Mouse (Mus musculus) C2C12 (cell line): ENCODE measurements around the gene A930004D18Rik.

Experiments
- CEBPB ChIP-seq: IDR thresholded peaks from one replicate; pipeline ENCODE4 v1.6.1; 2011; ENCODE audit warnings: low read depth, mild to moderate bottlenecking, control low read depth, moderate library complexity
- CTCF ChIP-seq: IDR thresholded peaks from one replicate; pipeline ENCODE4 v1.5.1; 2011; ENCODE audit not compliant: control insufficient read depth, insufficient read depth, insufficient read length
- MAX ChIP-seq: IDR thresholded peaks from one replicate; pipeline ENCODE4 v1.6.1; 2011; ENCODE audit warnings: mild to moderate bottlenecking, control low read depth
- MYOD1 ChIP-seq: IDR thresholded peaks from one replicate; pipeline ENCODE4 v1.6.1; 2011; ENCODE audit warnings: low read depth; ENCODE audit not compliant: control insufficient read depth, insufficient read length
- MYOG ChIP-seq: IDR thresholded peaks from one replicate; pipeline ENCODE4 v1.6.1; 2011; ENCODE audit not compliant: control insufficient read depth, insufficient read length; ENCODE audit errors: extremely low read depth
- USF1 ChIP-seq: IDR thresholded peaks from one replicate; pipeline ENCODE4 v1.6.1; 2011; ENCODE audit warnings: low read depth, mild to moderate bottlenecking, control low read depth, moderate library complexity

GRCm38 (mm10) chr2:18038895-18039371 is 1.4 kb upstream of the A930004D18Rik start:
- TF ChIP-seq MYOG (no peak), CTCF (no peak), CEBPB (no peak), USF1 (no peak), MAX (no peak), MYOD1 (no peak)
